Mouse (Mus musculus) midbrain, embryonic 14.5 days (tissue): ENCODE measurements around the gene Eps8l3. TPM values are rescaled to one million over a fixed set of nuclear protein-coding genes. Genes with fewer than 3 reads are reported as not detected.

Experiments
- ATAC-seq: fragments of 200-750 bp; cut with Nextera tagmentation; 2 replicates; pipeline ENCODE4 v1.8.0; 2017; ENCODE audit warnings: moderate number of reproducible peaks, moderate library complexity; ENCODE audit not compliant: low FRiP score, low TSS enrichment
- DNase-seq: peaks from one replicate; pipeline ENCODE4 v3.0.0-alpha.2; 2015
- H3K27ac ChIP-seq: fragments of 300-500 bp; sonication (generic); replicated peaks from 2 replicates; pipeline ENCODE4 v1.5.1; 2014; ENCODE audit warnings: mild to moderate bottlenecking, low read depth, low read length, moderate library complexity
- H3K27me3 ChIP-seq: fragments of 300-500 bp; sonication (generic); 2 replicates; pipeline ENCODE4 v1.6.1; 2014; ENCODE audit warnings: low read length, control low read depth, mixed read lengths; ENCODE audit not compliant: control insufficient read depth, insufficient read depth
- H3K36me3 ChIP-seq: fragments of 300-500 bp; sonication (generic); 2 replicates; pipeline ENCODE4 v1.6.1; 2014; ENCODE audit warnings: low read length, control low read depth; ENCODE audit not compliant: control insufficient read depth, insufficient read depth
- H3K4me1 ChIP-seq: fragments of 300-500 bp; sonication (generic); 2 replicates; pipeline ENCODE4 v1.6.1; 2014; ENCODE audit warnings: mild to moderate bottlenecking, antibody characterized with exemption, low read length, control low read depth; ENCODE audit not compliant: control insufficient read depth, insufficient read depth
- H3K4me2 ChIP-seq: fragments of 300-500 bp; sonication (generic); 2 replicates; pipeline ENCODE4 v1.6.1; 2014; ENCODE audit warnings: mild to moderate bottlenecking, low read length, moderate library complexity
- H3K4me3 ChIP-seq: fragments of 300-500 bp; sonication (generic); replicated peaks from 2 replicates; pipeline ENCODE4 v1.5.1; 2014; ENCODE audit warnings: low read depth, low read length
- H3K9ac ChIP-seq: fragments of 300-500 bp; sonication (generic); replicated peaks from 2 replicates; pipeline ENCODE4 v1.6.1; 2014; ENCODE audit warnings: mild to moderate bottlenecking, low read length, moderate library complexity
- H3K9me3 ChIP-seq: fragments of 300-500 bp; sonication (generic); 2 replicates; pipeline ENCODE4 v1.6.1; 2016; ENCODE audit warnings: low read length, control low read depth, mixed read lengths; ENCODE audit not compliant: control insufficient read depth
- WGBS: fragments of 180-500 bp; shearing (Covaris S2); extraction: QIAGEN DNeasy Blood & Tissue Kit; methylation state at CpG from one replicate; pipeline ENCODE4 v1.1.7; 2014; 5-methylcytosine and 5-hydroxymethylcytosine counted together
- polyA plus RNA-seq: library from polyadenylated mRNA; unstranded; fragments of >200 nt; fragmentation: Nextera tagmentation; extraction: Ambion mirVana; gene quantifications from 2 replicates; pipeline ENCODE4 v1.2.1, GENCODE M21; 2014

Gene Eps8l3
- polyA plus RNA-seq, 1 experiment from 2014 or later, result not detected

- Histone ChIP-seq H3K27me3 (no peaks in the 10 kb centered on the region), H3K36me3 (no peaks in the 10 kb centered on the region), H3K4me1 (peaks cover 8% of the 10 kb centered on the region; the same call in 1 of the 2 replicates), H3K4me3 (no peak overlapping the region), H3K27ac (no peak overlapping the region), H3K9me3 (no peaks in the 10 kb centered on the region), H3K9ac (no peak overlapping the region), H3K4me2 (no peak overlapping the region)
- no peak for DNase-seq
- no peak for ATAC-seq
- WGBS, result 73% methylated on average over 3 of the region's 3 CpGs
Measured at GRCm38 (mm10) chr3:107935888-107936287, 58.9 kb downstream of the Eps8l3 start.

DNA sequence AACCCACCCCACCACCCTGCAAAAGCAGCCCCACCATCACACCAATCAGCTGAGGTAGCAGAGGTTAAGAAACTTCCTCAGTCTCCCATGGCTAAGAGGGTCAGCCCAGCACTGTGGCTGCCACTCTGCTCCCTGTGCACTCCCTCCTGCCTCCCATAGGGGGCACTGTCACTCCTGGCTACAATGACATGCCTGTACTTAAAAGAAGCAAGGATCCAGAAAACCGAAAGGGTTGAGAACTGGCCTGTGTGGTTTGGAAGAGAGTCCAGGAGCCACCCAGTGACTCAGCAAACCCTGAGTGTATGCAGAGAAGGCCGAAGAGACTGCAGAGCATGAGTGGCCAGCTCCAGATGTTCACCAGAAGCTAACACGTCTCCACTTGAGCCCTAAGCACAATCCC is 62.4 kb downstream of the Eps8l3 start:
- DNase-seq (peak; percentile 45), ATAC-seq (no peak)
- Histone ChIP-seq H3K27me3 (no peaks in the 10 kb centered on the region), H3K4me1 (0 out of 2 replicates have a peak, but pooled peaks cover 4% of the 10 kb centered on the region), H3K36me3 (no peaks in the 10 kb centered on the region), H3K9ac (no peak overlapping the region), H3K9me3 (no peaks in the 10 kb centered on the region), H3K27ac (no peak overlapping the region), H3K4me3 (no peak overlapping the region), H3K4me2 (no peak overlapping the region)
- 57% methylated on average over 3 of the region's 3 CpGs for WGBS

- no peaks in the 10 kb centered on the region for H3K36me3 ChIP-seq
- H3K9me3 ChIP-seq, result no peaks in the 10 kb centered on the region
- H3K9ac ChIP-seq, result no peak overlapping the region
- no peak overlapping the region for H3K27ac ChIP-seq
- H3K4me1 ChIP-seq, result 0 out of 2 replicates have a peak, but pooled peaks cover 4% of the 10 kb centered on the region
- DNase-seq (no peak), ATAC-seq (no peak)
- H3K4me3 ChIP-seq, result no peak overlapping the region
- WGBS, result 50% methylated on average over 4 of the region's 4 CpGs
- no peaks in the 10 kb centered on the region for H3K27me3 ChIP-seq
- no peak overlapping the region for H3K4me2 ChIP-seq
Measured at GRCm38 (mm10) chr3:107939830-107940229, 62.8 kb downstream of the Eps8l3 start.

- no peaks in the 10 kb centered on the region for H3K9me3 ChIP-seq
- no peak overlapping the region for H3K27ac ChIP-seq
- H3K9ac ChIP-seq, result no peak overlapping the region
- H3K4me3 ChIP-seq, result no peak overlapping the region
- no peaks in the 10 kb centered on the region for H3K36me3 ChIP-seq
- H3K4me2 ChIP-seq, result no peak overlapping the region
- H3K4me1 ChIP-seq, result 0 out of 2 replicates have a peak, but pooled peaks cover 4% of the 10 kb centered on the region
- 82% methylated on average over 7 of the region's 7 CpGs for WGBS
- no peak for ATAC-seq
- no peak for DNase-seq
- H3K27me3 ChIP-seq, result no peaks in the 10 kb centered on the region
Measured at GRCm38 (mm10) chr3:107940524-107940923, 63.5 kb downstream of the Eps8l3 start.

DNA sequence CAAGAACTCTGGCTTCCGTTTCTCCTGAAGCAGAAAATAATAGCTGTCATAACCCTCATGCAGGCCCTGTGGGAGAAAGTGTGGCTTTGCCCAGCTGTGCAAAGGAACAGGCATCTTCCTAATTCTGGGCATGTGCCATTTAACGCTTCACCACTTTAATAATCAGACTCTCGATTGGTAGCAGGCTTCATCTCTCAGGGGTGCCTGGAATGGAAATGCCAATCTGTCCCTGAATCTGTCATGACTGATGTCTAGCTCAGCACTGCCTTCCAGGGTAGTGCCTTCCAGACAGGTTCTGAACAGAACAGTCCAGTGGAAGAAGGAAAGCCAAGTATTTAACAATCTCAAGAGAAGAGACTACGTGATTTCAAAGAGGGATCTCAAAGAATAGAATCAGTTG is 64.2 kb downstream of the Eps8l3 start:
- no peak overlapping the region for H3K4me3 ChIP-seq
- WGBS, result 66% methylated on average over 4 of the region's 4 CpGs
- H3K4me1 ChIP-seq, result 0 out of 2 replicates have a peak, but pooled peaks cover 4% of the 10 kb centered on the region
- no peak overlapping the region for H3K9ac ChIP-seq
- no peaks in the 10 kb centered on the region for H3K9me3 ChIP-seq
- DNase-seq (peak; percentile 26), ATAC-seq (no peak)
- H3K36me3 ChIP-seq, result no peaks in the 10 kb centered on the region
- H3K27me3 ChIP-seq, result no peaks in the 10 kb centered on the region
- H3K27ac ChIP-seq, result no peak overlapping the region
- H3K4me2 ChIP-seq, result no peak overlapping the region

Other genes starting within 250 kb of the Eps8l3 start
- gene Gm10961, start 245.9 kb upstream of the Eps8l3 start, polyA plus RNA-seq, result not detected in 2 replicates
- gene Strip1, start 245.5 kb upstream of the Eps8l3 start, polyA plus RNA-seq, result 154 and 189 TPM in 2 replicates
- gene Ahcyl1, start 180.7 kb upstream of the Eps8l3 start, polyA plus RNA-seq, result 127 and 142 TPM in 2 replicates
- 2.3 and 7.6 TPM in 2 replicates for gene Csf1, start 116.8 kb upstream of the Eps8l3 start, polyA plus RNA-seq
- gene Gstm5, start 18.6 kb downstream of the Eps8l3 start, polyA plus RNA-seq, result 245 and 277 TPM in 2 replicates
- 83.0 and 85.0 TPM in 2 replicates for gene Gstm7, start 54.6 kb downstream of the Eps8l3 start, polyA plus RNA-seq
- gene Gstm6, start 66.5 kb downstream of the Eps8l3 start, polyA plus RNA-seq, result 13.3 and 14.4 TPM in 2 replicates
- not detected in 2 replicates for gene Gstm3, start 92.1 kb downstream of the Eps8l3 start, polyA plus RNA-seq
- gene Gstm2, start 109.2 kb downstream of the Eps8l3 start, polyA plus RNA-seq, result 1.4 and 6.2 TPM in 2 replicates
- gene Gstm1, start 140.7 kb downstream of the Eps8l3 start, polyA plus RNA-seq, result 58.9 and 87.2 TPM in 2 replicates
- gene Gstm4, start 167.7 kb downstream of the Eps8l3 start, polyA plus RNA-seq, result 16.0 and 17.5 TPM in 2 replicates
- 45.9 and 53.3 TPM in 2 replicates for gene Ampd2, start 209.4 kb downstream of the Eps8l3 start, polyA plus RNA-seq
- gene Gnat2, start 215.6 kb downstream of the Eps8l3 start, polyA plus RNA-seq, result 0.13 and 0.30 TPM in 2 replicates